In the genomic region with DNA sequence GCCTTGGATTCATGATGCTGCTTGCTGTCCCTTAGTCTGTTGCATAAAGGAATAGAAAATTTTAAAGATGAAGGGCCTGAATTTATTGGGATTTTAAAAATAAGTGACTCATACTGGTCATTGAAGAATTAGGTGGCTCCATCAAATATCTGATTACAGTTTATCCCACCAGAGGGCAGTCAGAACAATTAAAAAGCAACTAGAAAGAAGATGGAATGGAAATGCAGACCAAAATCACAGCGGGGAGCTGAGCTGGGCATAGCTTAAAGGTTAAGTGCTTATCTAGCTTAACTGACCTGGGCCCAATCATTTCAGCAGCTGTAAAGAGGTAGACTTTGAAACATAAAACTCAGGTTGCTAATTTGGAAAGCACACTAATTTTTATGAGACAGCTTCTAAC, we compare ENCODE assay signal across 23 mouse cellular contexts. TPM values are rescaled to one million over a fixed set of nuclear protein-coding genes. Genes with fewer than 3 reads are reported as not detected.
DNase-seq lines count a peak whose midpoint lies in the region; ATAC-seq and TF ChIP-seq lines count a peak whose summit lies in the region.
"Had no signal": no experiment of that assay in that cellular context is flagged by ENCODE, and none has a peak within 500 bp of the region (broad histone marks: within the 10 kb centered on the region; RNA-seq: fewer than 3 reads in every experiment).

No protein-coding gene starts in this region.

- H3K27me3 ChIP-seq in hindbrain, postnatal 0 days (ENCODE audit: insufficient read depth, low read length) = no peaks in the 10 kb centered on the region
- no peaks in the 10 kb centered on the region for H3K27me3 ChIP-seq in hindbrain, embryonic 10.5 days (ENCODE audit: insufficient read depth, poor library complexity, severe bottlenecking)
- H3K27me3 ChIP-seq in lung, postnatal 0 days (replicated peaks; ENCODE audit: insufficient read depth, low read length) = no peaks in the 10 kb centered on the region
- H3K27me3 ChIP-seq: CH12.LX; forebrain, embryonic 13.5 days; intestine, embryonic 15.5 days; limb, embryonic 15.5 days; lung, embryonic 15.5 days; neural tube, embryonic 13.5 days had no signal

- H3K36me3 ChIP-seq in hindbrain, postnatal 0 days (ENCODE audit: insufficient read depth, low read length) = no peaks in the 10 kb centered on the region
- H3K36me3 ChIP-seq in hindbrain, embryonic 10.5 days = peaks cover 68% of the 10 kb centered on the region
- no peaks in the 10 kb centered on the region for H3K36me3 ChIP-seq in lung, postnatal 0 days (ENCODE audit: insufficient read depth, low read length)
- H3K36me3 ChIP-seq: intestine, embryonic 15.5 days had no signal

- no peaks in the 10 kb centered on the region for H3K9me3 ChIP-seq in hindbrain, postnatal 0 days (ENCODE audit: low read length)
- H3K9me3 ChIP-seq in hindbrain, embryonic 10.5 days = no peaks in the 10 kb centered on the region
- H3K9me3 ChIP-seq in lung, postnatal 0 days (ENCODE audit: low read length) = no peaks in the 10 kb centered on the region
- H3K9me3 ChIP-seq: forebrain, embryonic 13.5 days; intestine, embryonic 15.5 days; limb, embryonic 10.5 days; limb, embryonic 15.5 days; lung, embryonic 15.5 days; neural tube, embryonic 13.5 days had no signal

- DNase-seq in cerebellum, postnatal 10 days = peak; percentile 41 to 48
- DNase-seq in cerebellum, postnatal 4 days (ENCODE audit: low spot score in 2 of 2) = no peak
- DNase-seq in hindbrain, postnatal 0 days (ENCODE audit: low spot score) = no peak
- DNase-seq in hindbrain, embryonic 10.5 days (ENCODE audit: low spot score) = no peak
- DNase-seq in lung, postnatal 0 days (ENCODE audit: low spot score) = no peak
- DNase-seq in lung, adult 2 months = no peak
- no peak for DNase-seq in ovary, postnatal 14 days (ENCODE audit: low spot score)
- DNase-seq: adrenal gland, postnatal 14 days; heart, postnatal 14 days; kidney, adult 9 months; kidney, postnatal 25 days; lung, postnatal 36 days had no signal

- 71% methylated on average over 1 of the region's 1 CpGs for WGBS in hindbrain, postnatal 0 days
- 95% methylated on average over 1 of the region's 1 CpGs for WGBS in hindbrain, embryonic 10.5 days
- 66% methylated on average over 1 of the region's 1 CpGs for WGBS in lung, postnatal 0 days
- 41% methylated on average over 1 of the region's 1 CpGs for WGBS in lung, adult 2 months

- TF ChIP-seq EP300 in lung, postnatal 0 days (IDR thresholded peaks at IDR 0.05) = no peak

- H3K27ac ChIP-seq in hindbrain, postnatal 0 days = no peak overlapping the region
- no peak overlapping the region for H3K27ac ChIP-seq in hindbrain, embryonic 10.5 days
- no peak overlapping the region for H3K27ac ChIP-seq in lung, postnatal 0 days (ENCODE audit: low read length)
- H3K27ac ChIP-seq: intestine, embryonic 15.5 days; limb, embryonic 10.5 days; limb, embryonic 15.5 days; liver, embryonic 14.5 days; lung, embryonic 15.5 days; neural tube, embryonic 13.5 days had no signal

- no peak overlapping the region for H3K9ac ChIP-seq in hindbrain, postnatal 0 days (replicated peaks; ENCODE audit: low read length)
- H3K9ac ChIP-seq in lung, postnatal 0 days (replicated peaks; ENCODE audit: low read depth) = no peak overlapping the region
- H3K9ac ChIP-seq: forebrain, embryonic 13.5 days; intestine, embryonic 15.5 days; limb, embryonic 15.5 days; liver, embryonic 14.5 days; lung, embryonic 15.5 days; neural tube, embryonic 13.5 days had no signal

- no peak for TF ChIP-seq POLR2A in lung, adult 2 months (IDR thresholded peaks at IDR 0.05; ENCODE audit: borderline replicate concordance, extremely low read depth, low read depth, low read length)

- 0 out of 2 replicates have a peak, but pooled peaks cover 3% of the 10 kb centered on the region for H3K4me1 ChIP-seq in hindbrain, postnatal 0 days (ENCODE audit: insufficient read depth, low read length)
- peaks cover 8% of the 10 kb centered on the region for H3K4me1 ChIP-seq in hindbrain, embryonic 10.5 days (replicated peaks)
- H3K4me1 ChIP-seq in lung, postnatal 0 days (ENCODE audit: insufficient read depth, low read depth, low read length) = no peaks in the 10 kb centered on the region; the same call in 1 of the 2 replicates
- peaks cover 39% of the 10 kb centered on the region for H3K4me1 ChIP-seq in lung, adult 2 months (ENCODE audit: control insufficient read depth, insufficient read depth, low read length)
- H3K4me1 ChIP-seq: limb, embryonic 10.5 days had no signal

- no peak overlapping the region for H3K4me2 ChIP-seq in hindbrain, postnatal 0 days (ENCODE audit: low read depth, low read length)
- no peak overlapping the region for H3K4me2 ChIP-seq in lung, postnatal 0 days (replicated peaks; ENCODE audit: low read depth, low read length)
- H3K4me2 ChIP-seq: forebrain, embryonic 13.5 days; intestine, embryonic 15.5 days; limb, embryonic 15.5 days; lung, embryonic 15.5 days; midbrain, embryonic 11.5 days; neural tube, embryonic 13.5 days had no signal

- TF ChIP-seq CTCF in hindbrain, postnatal 0 days (IDR thresholded peaks at IDR 0.05; ENCODE audit: low read depth) = peak; percentile 30; the same call in 1 of the 2 replicates
- TF ChIP-seq CTCF in lung, postnatal 0 days (IDR thresholded peaks at IDR 0.05) = peak; percentile 31
- no peak for TF ChIP-seq CTCF in lung, adult 2 months (IDR thresholded peaks at IDR 0.05; ENCODE audit: insufficient read depth, low read length)

- H3K4me3 ChIP-seq in hindbrain, postnatal 0 days (ENCODE audit: low read length) = no peak overlapping the region
- H3K4me3 ChIP-seq in hindbrain, embryonic 10.5 days = no peak overlapping the region
- no peak overlapping the region for H3K4me3 ChIP-seq in lung, postnatal 0 days (ENCODE audit: low read depth, low read length)
- no peak overlapping the region for H3K4me3 ChIP-seq in lung, adult 2 months (replicated peaks; ENCODE audit: extremely low read depth, low read depth, low read length)
- H3K4me3 ChIP-seq: forebrain, embryonic 13.5 days; intestine, embryonic 15.5 days; limb, embryonic 10.5 days; limb, embryonic 15.5 days; lung, embryonic 15.5 days; neural tube, embryonic 13.5 days had no signal

- no peak for ATAC-seq in hindbrain, postnatal 0 days
- no peak for ATAC-seq in lung, postnatal 0 days
- ATAC-seq: forebrain, embryonic 13.5 days; hindbrain, embryonic 16.5 days; intestine, embryonic 15.5 days had no signal

RNA-seq across cellular contexts. Expression of a gene that starts 17.9 kb away (rescaled TPM):
- total RNA-seq in hindbrain, postnatal 0 days (2014; rRNA removed) = 181 and 188 TPM in 2 replicates
- polyA plus RNA-seq in hindbrain, postnatal 0 days (2015; fragmentation: Nextera tagmentation; extraction: Ambion mirVana) = 1,457 and 1,531 TPM in 2 replicates
- polyA plus RNA-seq in hindbrain, embryonic 10.5 days (2016; fragmentation: Nextera tagmentation; extraction: Ambion mirVana) = 1,323 and 1,330 TPM in 2 replicates
- polyA plus RNA-seq in lung, postnatal 0 days (2015; fragmentation: Nextera tagmentation; extraction: Ambion mirVana) = 453 and 499 TPM in 2 replicates
- 110 and 177 TPM in 2 replicates for polyA plus RNA-seq in lung, adult 2 months (2012; rRNA removed)

RNA-seq across cellular contexts. Expression of a gene that starts 45.3 kb away (rescaled TPM):
- 12.7 and 12.8 TPM in 2 replicates for total RNA-seq in hindbrain, postnatal 0 days (2014; rRNA removed)
- polyA plus RNA-seq in hindbrain, postnatal 0 days (2015; fragmentation: Nextera tagmentation; extraction: Ambion mirVana) = 4.0 and 4.3 TPM in 2 replicates
- 0.39 and 0.45 TPM in 2 replicates for polyA plus RNA-seq in hindbrain, embryonic 10.5 days (2016; fragmentation: Nextera tagmentation; extraction: Ambion mirVana)
- 0.06 and 0.10 TPM in 2 replicates for polyA plus RNA-seq in lung, postnatal 0 days (2015; fragmentation: Nextera tagmentation; extraction: Ambion mirVana)
- polyA plus RNA-seq in lung, adult 2 months (2012; rRNA removed) = 0.22 and 0.33 TPM in 2 replicates
- total RNA-seq: CH12.LX; megakaryocyte, adult 5-6 weeks had no signal

Comparison
In these comparisons a context has a peak if more than half of its experiments do, and no peak if none do; other contexts are left out.
1. DNase-seq: peak in cerebellum, postnatal 10 days (2 of 2); none in cerebellum, postnatal 4 days (0 of 2), hindbrain, postnatal 0 days (single experiment), hindbrain, embryonic 10.5 days (single experiment), lung, postnatal 0 days (single experiment), lung, adult 2 months (single experiment) and ovary, postnatal 14 days (single experiment).